Mouse (Mus musculus): ENCODE data around the gene Pecr. TPM values are rescaled to one million over a fixed set of nuclear protein-coding genes. Genes with fewer than 3 reads are reported as not detected.
"Not testable (repeated sequence)": the region's sequence is repeated elsewhere in the genome, so short reads cannot be mapped to it uniquely, and the experiment has no call there.

Gene Pecr
- polyA plus RNA-seq, 1 experiment from 2014 or later, result 13.2 TPM

GRCm38 (mm10) chr1:72284539-72284938 is 425 bp upstream of the Pecr start:
- H3K36me3 ChIP-seq, result no peaks in the 10 kb centered on the region
- peak overlapping the region; percentile 52 for H3K4me3 ChIP-seq
- H3K9me3 ChIP-seq (replicated peaks), result no peaks in the 10 kb centered on the region
- H3K27me3 ChIP-seq, result no peaks in the 10 kb centered on the region
- H3K4me1 ChIP-seq, result peaks cover 20% of the 10 kb centered on the region
- ATAC-seq (ENCODE audit: low FRiP score), result peak; percentile 67
- H3K4me2 ChIP-seq (replicated peaks), result peak overlapping the region; percentile 89
- 7% methylated on average over 5 of the region's 5 CpGs for WGBS
- H3K9ac ChIP-seq, result peak overlapping the region; percentile 75
- H3K27ac ChIP-seq, result peak overlapping the region; percentile 93

GRCm38 (mm10) chr1:72282604-72283003 is 1.5 kb downstream of the Pecr start:
- Histone ChIP-seq H3K27me3 (no peaks in the 10 kb centered on the region), H3K9ac (no peak overlapping the region), H3K4me3 (no peak overlapping the region), H3K9me3 (replicated peaks) (no peaks in the 10 kb centered on the region), H3K4me2 (replicated peaks) (no peak overlapping the region), H3K36me3 (no peaks in the 10 kb centered on the region), H3K4me1 (peaks cover 20% of the 10 kb centered on the region), H3K27ac (no peak overlapping the region)
- WGBS, result 74% methylated on average over 1 of the region's 1 CpGs
- ATAC-seq (ENCODE audit: low FRiP score), result no peak

GRCm38 (mm10) chr1:72278085-72278484 is 6.0 kb downstream of the Pecr start:
- Histone ChIP-seq H3K9me3 (replicated peaks) (no peaks in the 10 kb centered on the region), H3K9ac (no peak overlapping the region), H3K4me3 (no peak overlapping the region), H3K27ac (no peak overlapping the region), H3K4me2 (replicated peaks) (no peak overlapping the region), H3K27me3 (no peaks in the 10 kb centered on the region), H3K4me1 (no peaks in the 10 kb centered on the region), H3K36me3 (0 out of 2 replicates have a peak, but pooled peaks cover 5% of the 10 kb centered on the region)
- 91% methylated on average over 3 of the region's 3 CpGs for WGBS
- no peak for ATAC-seq (ENCODE audit: low FRiP score)

- 95% methylated on average over 3 of the region's 3 CpGs for WGBS
- Histone ChIP-seq H3K27me3 (no peaks in the 10 kb centered on the region), H3K36me3 (peaks cover 12% of the 10 kb centered on the region), H3K4me2 (replicated peaks) (no peak overlapping the region), H3K27ac (no peak overlapping the region), H3K9me3 (replicated peaks) (no peaks in the 10 kb centered on the region), H3K4me1 (no peaks in the 10 kb centered on the region), H3K4me3 (no peak overlapping the region), H3K9ac (no peak overlapping the region)
- no peak for ATAC-seq (ENCODE audit: low FRiP score)
Observed at GRCm38 (mm10) chr1:72263099-72263498, 21.0 kb downstream of the Pecr start.

- H3K9ac ChIP-seq, result no peak overlapping the region
- peaks cover 20% of the 10 kb centered on the region for H3K4me1 ChIP-seq
- no peaks in the 10 kb centered on the region for H3K9me3 ChIP-seq (replicated peaks)
- H3K27me3 ChIP-seq, result no peaks in the 10 kb centered on the region
- no peak overlapping the region for H3K4me3 ChIP-seq
- 87% methylated on average over 9 of the region's 9 CpGs for WGBS
- no peak for ATAC-seq (ENCODE audit: low FRiP score)
- H3K4me2 ChIP-seq (replicated peaks), result peak overlapping the region; percentile 52
- no peak overlapping the region for H3K27ac ChIP-seq
- H3K36me3 ChIP-seq, result no peaks in the 10 kb centered on the region
Observed at GRCm38 (mm10) chr1:72256381-72257256, 27.5 kb downstream of the Pecr start.

GRCm38 (mm10) chr1:72255854-72256175 is 28.3 kb downstream of the Pecr start:
- Histone ChIP-seq H3K4me2 (replicated peaks) (peak overlapping the region; percentile 52), H3K27ac (peak overlapping the region; percentile 90), H3K36me3 (no peaks in the 10 kb centered on the region), H3K9me3 (replicated peaks) (no peaks in the 10 kb centered on the region), H3K4me1 (peaks cover 20% of the 10 kb centered on the region), H3K9ac (peak overlapping the region; percentile 59), H3K4me3 (peak overlapping the region; percentile 39), H3K27me3 (no peaks in the 10 kb centered on the region)
- no peak for ATAC-seq (ENCODE audit: low FRiP score)
- WGBS, result 35% methylated on average over 11 of the region's 11 CpGs

GRCm38 (mm10) chr1:72255062-72255853 is 28.9 kb downstream of the Pecr start:
- no peaks in the 10 kb centered on the region for H3K36me3 ChIP-seq
- H3K9me3 ChIP-seq (replicated peaks), result no peaks in the 10 kb centered on the region
- ATAC-seq (ENCODE audit: low FRiP score), result peak; percentile 90
- peak overlapping the region; percentile 52 for H3K4me2 ChIP-seq (replicated peaks)
- peak overlapping the region; percentile 59 for H3K9ac ChIP-seq
- peaks cover 20% of the 10 kb centered on the region for H3K4me1 ChIP-seq
- peak overlapping the region; percentile 39 for H3K4me3 ChIP-seq
- WGBS, result 6% methylated on average over 15 of the region's 15 CpGs
- no peaks in the 10 kb centered on the region for H3K27me3 ChIP-seq
- peak overlapping the region; percentile 90 for H3K27ac ChIP-seq

GRCm38 (mm10) chr1:72254545-72255061 is 29.5 kb downstream of the Pecr start:
- H3K27me3 ChIP-seq, result no peaks in the 10 kb centered on the region
- peak overlapping the region; percentile 39 for H3K4me3 ChIP-seq
- H3K4me1 ChIP-seq, result peaks cover 20% of the 10 kb centered on the region
- H3K9me3 ChIP-seq (replicated peaks), result no peaks in the 10 kb centered on the region
- H3K27ac ChIP-seq, result peak overlapping the region; percentile 90
- 3% methylated on average over 35 of the region's 35 CpGs for WGBS
- H3K9ac ChIP-seq, result peak overlapping the region; percentile 59
- ATAC-seq (ENCODE audit: low FRiP score), result peak; percentile 92
- peak overlapping the region; percentile 52 for H3K4me2 ChIP-seq (replicated peaks)
- H3K36me3 ChIP-seq, result no peaks in the 10 kb centered on the region

GRCm38 (mm10) chr1:72253881-72254491 is 30.1 kb downstream of the Pecr start:
- H3K4me3 ChIP-seq, result peak overlapping the region; percentile 39
- H3K36me3 ChIP-seq, result no peaks in the 10 kb centered on the region
- 52% methylated on average over 11 of the region's 11 CpGs for WGBS
- peaks cover 20% of the 10 kb centered on the region for H3K4me1 ChIP-seq
- H3K27ac ChIP-seq, result peak overlapping the region; percentile 90
- H3K27me3 ChIP-seq, result no peaks in the 10 kb centered on the region
- ATAC-seq (ENCODE audit: low FRiP score), result peak; percentile 24
- peak overlapping the region; percentile 52 for H3K4me2 ChIP-seq (replicated peaks)
- no peaks in the 10 kb centered on the region for H3K9me3 ChIP-seq (replicated peaks)
- peak overlapping the region; percentile 59 for H3K9ac ChIP-seq

- Histone ChIP-seq H3K4me2 (replicated peaks) (no peak overlapping the region), H3K9ac (no peak overlapping the region), H3K4me3 (no peak overlapping the region), H3K9me3 (replicated peaks) (no peaks in the 10 kb centered on the region), H3K4me1 (peaks cover 19% of the 10 kb centered on the region), H3K36me3 (no peaks in the 10 kb centered on the region), H3K27me3 (no peaks in the 10 kb centered on the region), H3K27ac (no peak overlapping the region)
- 84% methylated on average over 1 of the region's 1 CpGs for WGBS
- no peak for ATAC-seq (ENCODE audit: low FRiP score)
Observed at GRCm38 (mm10) chr1:72251806-72252205, 32.3 kb downstream of the Pecr start.

- not testable (repeated sequence) for H3K4me2 ChIP-seq (replicated peaks); ATAC-seq (ENCODE audit: low FRiP score); H3K36me3 ChIP-seq; H3K4me1 ChIP-seq; H3K9me3 ChIP-seq (replicated peaks); H3K4me3 ChIP-seq; H3K27me3 ChIP-seq; H3K9ac ChIP-seq; H3K27ac ChIP-seq
- 49% methylated on average over 9 of the region's 9 CpGs for WGBS
Observed at GRCm38 (mm10) chr1:72248226-72248737, 35.8 kb downstream of the Pecr start.

Measured in hindbrain, embryonic 12.5 days (tissue).